Mouse (Mus musculus): ENCODE measurements around the gene S1pr5. TPM values are rescaled to one million over a fixed set of nuclear protein-coding genes. Genes with fewer than 3 reads are reported as not detected.

S1pr5 gene
- total and polyA plus RNA-seq, 3 experiments, result 0.04 to 0.08 TPM; not detected in 1

- Histone ChIP-seq H3K4me1 (ENCODE audit: control insufficient read depth in 1 of 2, insufficient read depth in 2 of 2, low read length in 2 of 2) (peaks cover 15% of the 10 kb centered on the region in 2 experiments), H3K9me3 (replicated peaks; ENCODE audit: insufficient read depth, low read length) (no peaks in the 10 kb centered on the region), H3K4me3 (ENCODE audit: control insufficient read depth in 1 of 2, insufficient read depth in 1 of 2, low read depth in 2 of 2, low read length in 2 of 2) (no peak overlapping the region), H3K9ac (ENCODE audit: control insufficient read depth, low read depth, low read length, poor library complexity, severe bottlenecking) (no peak overlapping the region), H3K27me3 (ENCODE audit: control insufficient read depth in 1 of 2, insufficient read depth in 2 of 2, low read length in 2 of 2) (no peaks in the 10 kb centered on the region), H3K79me2 (ENCODE audit: control insufficient read depth, insufficient read depth, low read length, poor library complexity) (peaks cover 30% of the 10 kb centered on the region), H3K27ac (ENCODE audit: control insufficient read depth, low read depth, low read length) (no peak overlapping the region), H3K36me3 (ENCODE audit: control insufficient read depth in 1 of 2, insufficient read depth in 2 of 2, low read length in 2 of 2) (peaks cover 22 to 46% of the 10 kb centered on the region in 2 experiments)
- TF ChIP-seq POLR2A (IDR thresholded peaks at IDR 0.05; ENCODE audit: control insufficient read depth in 1 of 2, insufficient read depth in 1 of 2, low read depth in 1 of 2, low read length in 2 of 2, poor library complexity in 1 of 2) (peak in 1 of 2 experiments; percentile 40; a peak in 1 of 4 replicates), ZC3H11A (IDR thresholded peaks at IDR 0.05; ENCODE audit: low read depth, low read length) (no peak), BHLHE40 (IDR thresholded peaks at IDR 0.05; ENCODE audit: borderline replicate concordance, low read depth, low read length) (no peak), ZMIZ1 (IDR thresholded peaks at IDR 0.05; ENCODE audit: low read depth, low read length) (no peak), RCOR1 (IDR thresholded peaks at IDR 0.05; ENCODE audit: low read depth, low read length) (no peak), JUND (IDR thresholded peaks at IDR 0.05; ENCODE audit: low read depth, low read length) (no peak), MXI1 (IDR thresholded peaks at IDR 0.05; ENCODE audit: low read depth, low read length) (no peak)
- DNase-seq (ENCODE audit: low read depth, low spot score), result no peak
Measured at GRCm38 (mm10) chr9:21283994-21284393, 35.8 kb upstream of the S1pr5 start.

- Histone ChIP-seq H3K27ac (ENCODE audit: control insufficient read depth, low read depth, low read length) (no peak overlapping the region), H3K36me3 (ENCODE audit: control insufficient read depth in 1 of 2, insufficient read depth in 2 of 2, low read length in 2 of 2) (peaks cover 18 to 48% of the 10 kb centered on the region in 2 experiments), H3K4me1 (ENCODE audit: control insufficient read depth in 1 of 2, insufficient read depth in 2 of 2, low read length in 2 of 2) (peaks cover 11 to 12% of the 10 kb centered on the region in 2 experiments), H3K4me3 (ENCODE audit: control insufficient read depth in 1 of 2, insufficient read depth in 1 of 2, low read depth in 2 of 2, low read length in 2 of 2) (no peak overlapping the region), H3K79me2 (ENCODE audit: control insufficient read depth, insufficient read depth, low read length, poor library complexity) (peaks cover 27% of the 10 kb centered on the region), H3K9me3 (replicated peaks; ENCODE audit: insufficient read depth, low read length) (no peaks in the 10 kb centered on the region), H3K27me3 (ENCODE audit: control insufficient read depth in 1 of 2, insufficient read depth in 2 of 2, low read length in 2 of 2) (no peaks in the 10 kb centered on the region), H3K9ac (ENCODE audit: control insufficient read depth, low read depth, low read length, poor library complexity, severe bottlenecking) (no peak overlapping the region)
- peak; percentile 69 for DNase-seq (ENCODE audit: low read depth, low spot score)
- TF ChIP-seq UBTF (IDR thresholded peaks at IDR 0.05; ENCODE audit: borderline replicate concordance, insufficient read depth, low read depth, low read length) (no peak), EP300 (IDR thresholded peaks at IDR 0.05; ENCODE audit: low read depth in 1 of 2, low read length in 2 of 2) (no peak), CTCF (IDR thresholded peaks at IDR 0.05 in 2 of 3, conservative IDR thresholded peaks at IDR 0.05 in 1 of 3; ENCODE audit: control insufficient read depth in 1 of 3, insufficient read depth in 1 of 3, low read depth in 2 of 3, low read length in 3 of 3, poor library complexity in 1 of 3, severe bottlenecking in 1 of 3) (peak in 1 of 3 experiments; percentile 58; a peak in 2 of 6 replicates), MYB (IDR thresholded peaks at IDR 0.05; ENCODE audit: low read depth, low read length) (no peak), POLR2AphosphoS5 (IDR thresholded peaks at IDR 0.05; ENCODE audit: borderline replicate concordance, low read depth, low read length) (no peak), HCFC1 (IDR thresholded peaks at IDR 0.05; ENCODE audit: low read depth, low read length) (no peak)
Measured at GRCm38 (mm10) chr9:21283591-21283990, 35.3 kb upstream of the S1pr5 start.

GRCm38 (mm10) chr9:21277776-21278175 lies 29.5 kb upstream of the S1pr5 start:
- Histone ChIP-seq H3K9ac (ENCODE audit: control insufficient read depth, low read depth, low read length, poor library complexity, severe bottlenecking) (no peak overlapping the region), H3K4me3 (ENCODE audit: control insufficient read depth in 1 of 2, insufficient read depth in 1 of 2, low read depth in 2 of 2, low read length in 2 of 2) (no peak overlapping the region), H3K79me2 (ENCODE audit: control insufficient read depth, insufficient read depth, low read length, poor library complexity) (no peaks in the 10 kb centered on the region), H3K27me3 (ENCODE audit: control insufficient read depth in 1 of 2, insufficient read depth in 2 of 2, low read length in 2 of 2) (no peaks in the 10 kb centered on the region), H3K9me3 (replicated peaks; ENCODE audit: insufficient read depth, low read length) (no peaks in the 10 kb centered on the region), H3K4me1 (ENCODE audit: control insufficient read depth in 1 of 2, insufficient read depth in 2 of 2, low read length in 2 of 2) (no peaks in the 10 kb centered on the region), H3K36me3 (ENCODE audit: control insufficient read depth in 1 of 2, insufficient read depth in 2 of 2, low read length in 2 of 2) (peaks cover 0 to 77% of the 10 kb centered on the region in 2 experiments; a peak in 2 of 4 replicates), H3K27ac (ENCODE audit: control insufficient read depth, low read depth, low read length) (no peak overlapping the region)
- DNase-seq (ENCODE audit: low read depth, low spot score), result peak; percentile 40
- TF ChIP-seq TCF12 (IDR thresholded peaks at IDR 0.05; ENCODE audit: low read depth, low read length) (no peak), ZMIZ1 (IDR thresholded peaks at IDR 0.05; ENCODE audit: low read depth, low read length) (0 out of 2 replicates have a peak, but pooled peaks have one; percentile 26)

All from MEL (cell line).